Mouse (Mus musculus): ENCODE results near the gene Crmp1.

The Crmp1 gene

DNA sequence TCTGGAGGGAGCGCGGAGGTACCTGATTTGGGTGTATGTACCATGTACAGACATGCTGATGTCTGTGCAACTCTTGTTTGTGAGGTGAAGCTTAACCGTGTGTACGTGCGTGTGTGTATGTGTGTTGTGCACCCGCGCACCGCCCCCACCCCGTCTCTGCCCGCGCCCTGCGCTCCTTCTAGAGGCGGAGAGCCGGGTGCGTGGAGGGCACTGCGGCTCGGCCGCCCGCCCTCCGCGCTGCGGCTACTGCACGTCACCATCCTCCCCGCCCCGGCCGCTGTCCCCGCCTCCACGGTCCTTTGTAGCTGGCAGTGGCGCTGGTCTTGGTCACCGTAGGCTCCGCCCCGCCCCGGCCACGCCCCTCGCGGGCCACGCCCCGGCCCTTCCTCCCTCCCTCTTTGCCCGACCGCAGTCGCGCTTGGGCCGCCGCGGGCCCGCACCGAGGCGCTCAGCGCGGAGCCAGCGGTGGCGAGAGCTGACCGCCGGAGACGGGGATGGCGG is at the start of gene Crmp1:
Gene Crmp1 (plus strand): TSS at position 290 of the 501 bp plus-strand sequence.
- peak; percentile 79 to 87 for DNase-seq (ENCODE audit: low spot score in 2 of 2)

DNA sequence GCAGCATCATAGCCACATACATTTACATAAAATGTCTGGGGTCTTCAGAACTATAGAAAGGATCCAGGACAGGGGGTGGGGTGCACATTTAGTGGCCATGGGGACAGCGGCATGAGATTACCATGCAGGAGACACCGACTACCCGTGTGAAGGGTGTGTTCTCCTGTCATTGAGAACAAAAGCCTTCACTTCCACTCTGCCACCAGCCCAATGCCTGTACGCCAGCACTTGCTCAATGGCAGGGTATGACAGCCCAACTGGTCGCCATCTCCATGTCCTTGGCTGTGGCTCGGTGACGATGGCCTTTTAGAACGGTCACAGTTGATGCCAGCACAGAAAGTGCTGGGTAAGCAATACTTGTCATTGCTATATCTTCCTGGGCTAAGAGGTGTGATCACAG is 45.5 kb upstream of the Crmp1 start:
- DNase-seq (ENCODE audit: low spot score in 2 of 2), result no peak

DNA sequence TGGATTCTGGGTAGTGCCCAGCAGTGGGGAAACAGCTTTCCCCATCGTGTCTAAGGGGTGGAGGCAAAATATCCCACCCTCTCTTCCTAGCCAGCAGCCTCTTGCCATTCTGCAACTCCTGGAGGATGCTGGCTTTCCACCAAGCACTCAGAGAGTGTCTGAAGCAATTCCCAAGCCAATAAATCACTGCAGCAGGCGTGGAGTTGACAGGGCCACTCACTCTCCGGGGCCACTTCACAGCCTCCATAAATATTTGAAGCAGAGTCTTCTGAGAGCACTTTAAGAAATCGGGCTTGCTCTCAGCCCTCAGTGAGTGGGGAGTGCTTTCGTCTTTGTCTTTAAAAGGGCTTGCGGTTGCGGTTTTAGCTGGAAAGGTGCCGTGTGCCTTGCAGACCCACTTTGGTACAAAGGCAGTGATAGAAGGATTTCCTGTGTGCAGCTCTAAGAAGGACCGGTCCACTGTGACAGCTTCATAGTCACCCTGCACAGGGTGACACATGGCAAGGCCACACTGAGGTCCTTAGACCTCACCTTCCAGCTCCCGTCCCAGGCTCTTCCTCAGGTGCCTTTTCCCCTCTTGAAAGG is 45.0 kb upstream of the Crmp1 start:
- no peak for DNase-seq (ENCODE audit: low spot score in 2 of 2)

DNA sequence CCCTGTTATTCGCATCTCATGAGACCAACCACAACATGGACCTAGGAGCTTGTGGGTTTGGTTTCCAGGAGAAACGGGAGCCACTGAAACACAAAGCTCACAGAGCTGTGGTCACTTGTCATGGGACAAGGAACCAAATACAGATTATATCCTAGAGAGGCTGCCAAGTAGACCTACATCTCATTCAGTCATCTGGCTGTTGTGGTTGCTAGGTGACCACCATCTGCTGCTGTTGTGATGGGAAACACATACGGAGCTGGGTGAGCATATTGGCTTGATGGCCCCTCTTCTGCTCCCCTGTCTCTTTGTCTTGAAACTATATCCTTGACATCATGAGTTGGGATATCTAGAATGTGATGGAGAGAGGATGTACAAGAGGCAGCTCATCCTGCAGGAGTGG is 44.3 kb upstream of the Crmp1 start:
- no peak for DNase-seq (ENCODE audit: low spot score in 2 of 2)

DNA sequence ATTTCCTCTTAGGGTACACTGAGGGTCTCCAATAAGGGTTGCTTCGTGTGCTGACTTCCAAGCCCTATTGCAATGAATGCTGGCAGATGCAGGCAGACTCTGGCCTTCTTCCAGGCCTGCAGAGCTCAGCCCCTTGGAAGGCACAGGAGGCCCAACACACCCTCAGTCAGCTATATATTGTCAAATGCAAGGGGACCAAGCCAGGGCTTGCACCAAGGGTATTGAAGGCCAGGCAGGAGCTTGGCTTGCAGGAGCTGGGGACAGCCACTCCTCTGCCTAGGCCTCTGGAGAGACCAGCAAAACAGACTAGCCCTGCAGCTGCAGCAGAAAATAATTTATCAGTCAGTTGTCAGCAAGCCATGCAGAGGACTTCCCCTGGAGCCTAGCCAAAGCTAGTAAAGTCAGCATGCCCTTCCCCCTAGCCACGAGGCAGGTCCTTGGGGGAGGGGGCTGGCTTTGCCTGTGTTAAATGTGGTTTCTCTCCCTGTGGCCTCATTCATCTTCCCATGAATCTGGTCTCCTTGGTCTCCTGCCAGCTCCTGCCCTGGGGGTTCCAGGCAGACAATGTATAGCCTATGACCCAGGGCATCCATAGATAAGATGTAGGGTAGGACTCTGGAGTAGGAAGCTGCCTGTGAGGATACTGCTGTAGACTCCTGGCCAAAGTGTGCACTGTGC is 43.6 kb upstream of the Crmp1 start:
- peak in 1 of 2 experiments; percentile 57 for DNase-seq (ENCODE audit: low spot score in 2 of 2)

DNA sequence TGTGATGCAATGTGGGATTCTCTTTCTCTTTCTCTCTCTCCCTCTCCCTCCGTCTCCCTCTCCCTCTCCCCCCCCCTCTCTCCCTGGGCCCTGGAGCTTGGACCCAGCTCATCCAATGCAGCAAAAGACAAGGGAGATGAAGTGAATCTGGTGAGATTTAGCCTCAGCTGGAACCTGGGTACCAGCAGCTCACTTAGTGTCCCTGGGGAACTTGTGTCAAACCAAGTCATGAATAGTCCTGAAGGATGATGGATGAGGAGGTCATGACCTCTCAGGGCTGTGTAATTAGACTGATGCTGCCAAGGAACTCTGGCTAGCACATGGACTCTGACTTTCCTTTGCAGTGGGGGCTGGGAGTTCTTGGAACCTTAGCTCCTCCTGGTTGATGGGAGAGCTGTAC is 39.5 kb upstream of the Crmp1 start:
- no peak for DNase-seq (ENCODE audit: low spot score in 2 of 2)

DNA sequence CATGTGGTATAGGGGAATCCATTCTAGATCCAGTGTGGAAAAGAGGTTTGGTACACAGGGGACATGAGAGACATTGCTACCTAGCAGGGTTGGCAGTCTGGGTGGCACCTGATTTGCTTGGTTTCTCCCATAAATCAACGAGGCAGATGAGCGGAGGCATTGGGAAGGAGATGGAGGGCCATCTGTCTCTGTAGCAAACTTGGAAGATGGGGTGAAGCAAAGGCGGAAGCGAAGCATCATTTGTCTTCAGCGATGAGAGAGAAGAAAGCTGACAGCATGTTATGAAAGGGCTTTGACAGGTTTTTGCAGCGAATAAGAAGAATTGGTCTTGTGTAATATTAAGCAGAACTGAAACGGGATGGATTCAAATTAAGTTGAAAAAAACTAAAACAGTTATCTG is 36.9 kb upstream of the Crmp1 start:
- no peak for DNase-seq (ENCODE audit: low spot score in 2 of 2)

DNA sequence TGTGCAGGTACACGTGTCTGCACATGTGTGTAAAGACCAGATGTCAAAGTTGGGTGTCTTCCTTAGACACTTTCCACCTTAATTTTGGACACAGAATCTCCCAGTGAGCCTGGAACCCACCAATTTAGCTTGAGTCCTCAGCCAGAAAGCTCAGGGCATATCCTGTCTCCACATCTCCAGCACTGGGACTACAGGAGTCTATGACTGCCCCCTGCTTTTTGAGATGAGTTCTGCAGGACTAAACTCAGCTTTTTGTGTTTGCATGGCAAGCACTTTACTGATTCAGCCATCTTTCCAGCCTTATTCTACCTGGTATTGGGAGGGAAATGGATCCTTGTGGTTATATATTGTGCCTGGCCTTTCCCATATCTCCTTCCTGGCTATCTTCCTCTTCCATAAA is 36.3 kb upstream of the Crmp1 start:
- DNase-seq (ENCODE audit: low spot score in 2 of 2), result no peak

DNA sequence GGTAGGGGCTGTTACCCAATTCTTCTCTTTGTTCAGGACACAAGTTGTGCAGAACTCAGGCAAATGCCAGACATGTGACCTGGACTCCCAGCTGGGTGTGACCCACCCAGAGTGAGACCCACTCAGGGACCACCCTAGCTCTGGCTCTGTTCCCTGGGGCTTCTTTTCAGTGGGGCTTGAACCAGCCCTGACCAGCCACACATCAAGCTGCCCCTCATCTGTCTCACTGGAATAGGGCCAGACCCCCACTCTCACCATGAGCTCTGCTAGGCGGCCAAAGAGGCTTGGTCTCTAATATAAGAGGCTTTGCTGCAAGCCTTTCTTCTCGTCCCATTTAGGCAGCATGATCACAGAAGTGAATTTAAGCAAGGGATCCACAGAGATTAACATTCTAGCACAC is 35.4 kb upstream of the Crmp1 start:
- peak in 1 of 2 experiments; percentile 56 for DNase-seq (ENCODE audit: low spot score in 2 of 2)

DNA sequence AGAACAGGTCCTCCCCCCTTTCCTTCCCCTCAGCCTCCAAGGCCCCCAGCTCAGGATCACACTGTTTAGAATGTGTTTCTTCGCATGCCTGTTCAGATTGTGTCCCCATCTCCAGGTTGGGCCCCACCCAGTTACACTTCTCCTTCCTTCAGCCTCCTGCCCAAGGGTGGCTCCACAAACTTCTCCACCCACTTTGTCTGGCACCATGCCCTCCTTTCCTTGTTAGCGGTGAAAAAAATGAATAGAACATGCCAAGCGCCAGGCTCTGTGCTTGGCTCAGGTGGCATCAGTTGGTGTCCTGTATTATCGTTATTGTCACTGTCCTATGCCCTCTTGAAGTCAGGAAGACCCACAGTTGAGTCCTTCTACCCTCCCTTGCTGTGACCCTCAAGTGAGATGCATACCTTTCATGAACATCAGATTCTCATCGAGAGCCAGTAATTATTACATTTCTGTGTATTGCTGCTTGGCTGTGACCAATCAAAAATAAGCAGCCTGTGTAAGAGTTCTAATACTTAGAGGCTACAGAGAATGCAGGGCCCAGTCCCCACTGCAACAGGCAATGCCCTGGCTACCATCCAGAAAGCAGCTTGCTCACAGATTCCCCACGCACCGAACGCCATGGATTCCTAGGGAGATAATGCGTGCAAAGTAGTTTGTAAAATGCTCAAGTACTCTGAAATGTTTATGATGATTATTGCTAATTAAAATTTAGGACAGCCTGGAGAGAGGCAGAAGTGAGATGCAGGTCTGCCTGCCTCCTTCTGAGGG is 28.6 kb upstream of the Crmp1 start:
- DNase-seq (ENCODE audit: low spot score in 2 of 2), result no peak

DNA sequence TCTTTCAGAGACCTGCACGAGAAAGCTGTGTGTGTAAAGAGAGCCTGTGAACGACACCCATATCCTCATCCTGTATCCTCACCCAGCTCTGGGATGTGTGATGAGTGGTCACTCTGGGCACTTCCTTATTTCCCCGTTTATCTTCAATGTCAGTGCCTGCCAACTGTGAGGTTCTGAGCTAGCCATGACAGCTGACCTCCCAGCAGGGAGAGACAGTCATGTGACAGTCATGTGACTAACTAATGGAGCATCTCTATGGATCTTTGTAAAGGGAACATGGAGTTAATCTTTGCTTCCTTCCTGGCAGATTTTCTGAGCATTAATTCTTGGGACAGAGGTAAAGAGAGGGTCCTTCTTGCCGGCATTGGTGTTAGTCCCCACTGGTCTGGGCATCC is 28.0 kb upstream of the Crmp1 start:
- no peak for DNase-seq (ENCODE audit: low spot score in 2 of 2)

DNA sequence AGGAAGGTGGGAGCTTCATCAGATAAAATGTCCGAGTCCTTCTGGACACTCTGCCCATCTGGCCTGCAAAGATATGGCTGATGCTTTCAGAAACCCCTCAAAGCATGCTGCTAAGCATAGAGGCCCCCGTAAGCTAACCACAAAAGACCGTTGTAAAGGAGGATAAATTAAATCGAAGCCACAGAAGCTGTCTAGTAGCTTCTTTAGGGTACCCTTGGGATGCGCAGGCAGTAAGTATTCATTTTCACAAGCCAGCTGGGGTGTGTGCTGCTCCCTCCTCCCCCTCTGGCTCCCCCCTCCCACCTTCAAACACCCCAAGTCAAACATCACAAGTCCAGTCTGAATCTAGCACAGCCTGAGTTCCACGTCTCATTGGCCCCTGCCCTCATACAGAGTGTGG is 27.1 kb upstream of the Crmp1 start:
- DNase-seq (ENCODE audit: low spot score in 2 of 2), result no peak

DNA sequence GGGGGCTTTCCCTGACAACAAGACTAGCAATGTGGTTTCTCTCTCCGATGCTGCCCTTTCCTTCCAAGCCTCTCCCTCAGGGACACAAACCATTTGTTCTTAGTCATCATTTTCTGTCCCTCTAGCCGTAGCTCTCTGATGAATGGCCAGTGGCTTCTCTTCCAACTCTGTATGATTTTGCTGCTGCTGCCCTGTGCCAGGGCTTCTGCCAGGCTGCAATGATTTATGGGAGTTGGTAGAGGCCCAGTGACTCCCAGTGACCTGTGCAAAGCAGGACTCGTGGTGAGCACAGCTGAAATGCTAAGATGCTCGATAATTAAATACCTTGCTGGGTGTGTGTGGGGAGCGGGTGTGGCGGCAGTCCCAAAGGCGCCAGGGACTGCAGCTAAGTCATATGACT is 26.5 kb upstream of the Crmp1 start:
- no peak for DNase-seq (ENCODE audit: low spot score in 2 of 2)

DNA sequence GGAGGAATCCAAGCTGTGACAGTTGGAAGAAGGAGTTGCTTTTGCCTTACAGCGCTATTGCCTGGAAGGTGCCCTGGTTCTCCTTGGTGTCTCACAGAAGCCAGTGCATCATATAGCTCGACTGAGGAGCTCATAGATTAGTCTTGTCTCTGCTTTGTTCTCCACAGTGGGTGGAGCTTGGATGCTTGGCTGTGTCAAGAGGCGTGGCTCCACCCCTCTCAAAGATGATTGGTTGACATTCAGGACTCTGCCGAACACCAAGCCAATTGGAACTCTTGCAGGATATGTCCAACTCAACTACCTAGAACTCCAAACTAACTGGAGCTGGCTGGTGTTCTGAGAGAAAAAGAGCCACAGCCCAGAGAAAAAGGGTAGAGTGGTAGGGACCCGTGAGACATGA is 22.1 kb upstream of the Crmp1 start:
- no peak for DNase-seq (ENCODE audit: low spot score in 2 of 2)

DNA sequence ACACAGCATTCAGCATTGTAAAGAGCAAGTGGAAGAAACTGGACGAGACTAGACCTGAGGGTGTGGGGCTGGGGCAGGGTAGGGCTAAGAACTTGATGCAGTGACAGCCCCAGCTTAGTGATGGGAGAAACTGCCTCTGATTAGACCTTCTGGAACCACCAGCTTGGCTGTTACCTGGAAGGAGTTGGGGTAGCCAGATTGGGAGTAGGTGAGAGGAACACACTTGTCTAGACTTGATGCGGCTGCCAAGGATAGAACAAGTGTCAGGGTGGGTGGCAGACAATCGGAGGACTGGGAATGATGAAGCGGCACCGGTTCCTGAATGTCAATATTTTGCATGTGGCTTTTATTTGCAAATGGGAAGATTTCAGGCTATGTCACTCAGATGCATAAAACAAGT is 21.2 kb upstream of the Crmp1 start:
- DNase-seq (ENCODE audit: low spot score in 2 of 2), result no peak

DNA sequence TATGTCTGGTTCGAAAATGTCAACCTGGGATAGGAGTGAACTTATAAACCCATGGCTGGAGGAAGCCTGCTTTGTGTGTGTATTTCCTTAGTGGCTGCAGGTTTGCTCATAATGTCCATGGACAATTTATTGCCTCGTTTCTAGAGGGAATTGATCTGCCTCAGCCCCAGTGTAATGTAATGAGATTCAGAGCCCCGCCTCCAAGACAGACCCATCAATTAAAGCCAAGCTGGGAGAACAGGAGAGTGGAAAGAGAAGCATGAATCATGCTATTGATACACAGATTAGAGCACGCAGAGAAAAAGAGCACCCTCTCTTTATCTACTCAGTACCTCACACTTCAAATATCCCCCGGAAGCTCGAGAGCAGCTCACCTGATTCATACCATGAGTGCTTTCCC is 20.2 kb upstream of the Crmp1 start:
- no peak for DNase-seq (ENCODE audit: low spot score in 2 of 2)

DNA sequence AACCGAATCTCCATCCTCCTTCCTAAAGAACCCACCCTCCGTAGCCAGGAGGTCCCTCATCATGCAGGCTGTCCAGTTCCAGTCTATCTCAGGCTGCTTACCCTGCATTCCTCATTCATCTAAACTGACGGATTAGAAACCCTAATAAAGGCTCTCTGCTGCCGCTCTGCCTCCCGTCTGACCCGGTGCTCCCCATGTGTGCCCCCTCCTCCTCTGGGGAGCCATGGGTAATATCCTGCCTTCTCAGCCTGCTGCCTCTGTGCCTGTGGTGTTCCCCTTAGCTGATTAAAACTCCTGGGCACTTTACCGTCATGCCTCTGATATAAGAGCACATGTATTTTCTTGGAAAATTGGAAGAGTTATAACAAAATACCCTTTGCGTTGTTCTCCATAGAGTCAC is 19.4 kb upstream of the Crmp1 start:
- no peak for DNase-seq (ENCODE audit: low spot score in 2 of 2)

DNA sequence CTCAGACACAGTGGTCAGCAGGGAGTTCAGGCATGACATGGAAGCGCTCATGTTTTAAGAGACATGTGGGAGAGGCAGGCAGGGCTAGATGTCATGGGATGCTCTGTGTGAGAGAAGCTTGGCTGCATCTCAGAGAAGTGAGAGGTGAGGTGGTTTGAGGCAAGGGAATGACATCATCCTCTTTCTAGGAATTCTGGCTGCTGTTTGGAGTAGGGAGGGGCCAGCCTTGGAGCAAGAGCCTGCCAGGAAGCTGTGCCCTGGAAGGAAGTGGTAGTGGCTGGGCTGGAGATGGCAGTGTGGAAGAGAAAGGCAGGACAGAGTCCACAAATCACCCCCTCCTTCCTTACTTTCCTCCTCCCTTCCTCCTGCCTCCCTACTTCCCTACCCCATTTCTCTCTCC is 16.0 kb upstream of the Crmp1 start:
- no peak for DNase-seq (ENCODE audit: low spot score in 2 of 2)

DNA sequence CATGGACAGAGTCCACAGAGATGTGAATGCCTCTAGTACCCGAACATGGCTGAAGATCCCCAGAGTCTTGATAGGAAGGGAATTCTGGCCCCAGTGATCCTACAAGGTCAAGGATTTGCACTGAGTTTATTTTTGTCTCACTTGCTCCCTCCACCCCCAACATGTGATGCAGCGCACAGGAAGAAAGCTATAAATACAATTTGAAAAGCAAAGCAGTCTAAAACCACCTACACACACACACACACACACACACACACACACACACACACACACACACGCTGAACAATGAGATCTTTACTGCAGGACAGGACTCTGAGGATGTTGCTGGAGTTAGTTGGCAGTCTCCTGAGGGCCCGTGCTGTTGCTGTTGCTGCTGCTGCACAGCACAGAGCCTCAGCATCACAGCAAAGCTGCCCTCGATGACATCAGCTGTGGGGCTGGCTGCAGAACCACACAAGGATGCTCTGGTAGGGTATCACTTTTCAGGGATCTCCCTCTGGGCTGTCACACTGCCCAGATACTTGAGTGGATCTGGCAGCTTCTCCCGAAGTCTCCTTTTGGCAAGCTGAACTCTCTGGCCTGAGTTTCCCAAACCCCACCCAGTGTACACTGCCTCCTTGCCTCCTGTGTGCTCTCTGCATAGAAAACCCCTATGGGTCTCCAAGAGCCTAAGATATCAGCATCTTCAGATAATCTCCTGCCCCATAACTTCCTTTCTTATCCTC is 13.6 kb upstream of the Crmp1 start:
- peak in 1 of 2 experiments; percentile 34 for DNase-seq (ENCODE audit: low spot score in 2 of 2)

DNA sequence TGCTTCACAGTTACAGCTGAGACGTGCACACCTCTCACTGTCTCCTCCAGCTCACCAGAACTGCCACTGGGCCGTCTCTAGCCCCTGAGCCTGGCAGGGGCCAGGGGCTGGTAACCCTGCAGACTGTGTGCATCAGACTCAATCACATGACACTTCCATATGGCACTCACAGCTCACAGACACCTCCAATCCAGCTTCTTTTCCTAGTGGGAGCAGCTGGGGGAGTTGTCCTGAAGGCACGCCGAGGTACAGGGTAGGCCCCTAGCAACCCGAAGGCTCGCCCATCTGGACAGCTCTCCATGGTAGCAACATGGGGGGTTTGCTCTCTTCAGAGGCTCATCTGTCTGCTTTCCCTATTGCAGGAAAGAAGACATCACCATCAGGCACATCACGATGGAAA is 12.8 kb upstream of the Crmp1 start:
- no peak for DNase-seq (ENCODE audit: low spot score in 2 of 2)

DNA sequence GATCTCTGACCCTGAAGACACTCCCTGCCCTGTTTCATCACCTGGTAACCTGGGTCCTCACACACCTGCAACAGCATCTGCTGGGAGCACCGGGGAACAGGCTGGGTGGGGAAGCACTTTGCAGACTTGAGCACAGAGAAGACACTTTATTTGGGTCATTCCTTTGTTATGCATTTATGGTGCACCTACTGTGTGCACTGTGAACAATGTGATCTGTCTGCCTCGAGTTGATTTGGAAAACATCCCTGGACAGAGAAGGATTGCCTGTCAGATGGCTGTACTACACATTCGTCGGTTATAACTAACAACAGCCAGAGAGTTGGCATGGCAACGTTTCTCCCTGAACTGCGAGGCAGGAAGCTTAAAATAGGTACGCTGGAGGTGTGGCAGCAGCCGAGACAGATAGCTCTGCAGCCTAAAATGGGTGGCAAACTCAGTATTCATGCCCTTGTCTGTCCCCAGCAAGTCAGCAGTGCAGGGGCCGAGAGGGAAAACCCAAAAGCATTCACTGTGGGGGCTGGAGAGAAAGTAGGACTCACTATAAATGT is 8.7 kb upstream of the Crmp1 start:
- no peak for DNase-seq (ENCODE audit: low spot score in 2 of 2)

DNA sequence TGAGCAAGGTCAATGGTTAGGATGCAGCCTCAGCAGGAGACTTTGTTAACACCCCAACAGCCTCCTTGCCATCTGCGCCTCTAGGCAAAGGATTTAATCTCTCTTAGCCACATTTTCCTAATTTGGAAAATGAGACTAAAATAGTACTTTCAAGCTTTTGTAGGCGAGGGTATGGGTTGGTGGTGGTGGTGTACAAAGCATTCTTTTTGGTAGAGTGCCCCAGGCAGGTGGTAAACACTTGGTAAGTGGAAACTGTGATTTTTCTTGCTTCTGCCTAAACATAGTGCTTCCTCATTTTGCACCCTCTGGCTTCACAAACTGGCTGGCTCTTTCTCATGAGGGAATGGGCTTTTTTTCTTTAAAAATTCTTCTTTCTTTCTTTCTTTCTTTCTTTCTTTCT is 3.1 kb upstream of the Crmp1 start:
- no peak for DNase-seq (ENCODE audit: low spot score in 2 of 2)
